Mouse (Mus musculus) liver, embryonic 15.5 days (tissue): Measurements from ENCODE around the gene Serinc4. TPM values are rescaled to one million over a fixed set of nuclear protein-coding genes. Genes with fewer than 3 reads are reported as not detected.

Source experiments
- microRNA-seq: library from miRNA; unstranded; fragments of <30 nt; microRNA quantifications from one replicate; pipeline ENCODE4, GENCODE M21; 2016
- polyA plus RNA-seq: library from polyadenylated mRNA; unstranded; fragments of >200 nt; fragmentation: Nextera tagmentation; extraction: Ambion mirVana; gene quantifications from 2 replicates; pipeline ENCODE4 v1.2.1, GENCODE M21; 2015

The Serinc4 gene
- polyA plus RNA-seq, 1 experiment from 2014 or later = not detected

Small RNAs within 50 kb of the gene (microRNA-seq; reads per million reads assigned to microRNA genes)
- gene Gm22953 = not detected

Other genes with a start within 250 kb of the Serinc4 start
- 20.5 and 20.9 TPM in 2 replicates for gene Trp53bp1, start 185.4 kb downstream of the Serinc4 start, polyA plus RNA-seq
- 0.09 and 0.13 TPM in 2 replicates for gene Map1a, start 167.2 kb downstream of the Serinc4 start, polyA plus RNA-seq
- gene Ppip5k1, start 101.4 kb downstream of the Serinc4 start, polyA plus RNA-seq = 5.9 and 6.2 TPM in 2 replicates
- gene Ckmt1, start 99.1 kb downstream of the Serinc4 start, polyA plus RNA-seq = 0.46 and 0.68 TPM in 2 replicates
- gene Strc, start 69.6 kb downstream of the Serinc4 start, polyA plus RNA-seq = not detected in 2 replicates
- 271 and 287 TPM in 2 replicates for gene Pdia3, start 43.0 kb downstream of the Serinc4 start, polyA plus RNA-seq
- 0.61 and 0.97 TPM in 2 replicates for gene Catsper2, start 43.0 kb downstream of the Serinc4 start, polyA plus RNA-seq
- 2.9 and 3.0 TPM in 2 replicates for gene Ell3, start 12.5 kb downstream of the Serinc4 start, polyA plus RNA-seq
- gene Serf2, start 7.6 kb downstream of the Serinc4 start, polyA plus RNA-seq = 167 and 207 TPM in 2 replicates
- 76.0 and 87.0 TPM in 2 replicates for gene Hypk, start 3.5 kb downstream of the Serinc4 start, polyA plus RNA-seq
- 20.4 and 20.6 TPM in 2 replicates for gene Mfap1b, start 17.3 kb upstream of the Serinc4 start, polyA plus RNA-seq
- gene Mfap1a, start 49.9 kb upstream of the Serinc4 start, polyA plus RNA-seq = 11.4 TPM in 2 replicates
- gene Wdr76, start 49.9 kb upstream of the Serinc4 start, polyA plus RNA-seq = 6.6 and 8.0 TPM in 2 replicates